Mouse (Mus musculus) stomach, postnatal 0 days (tissue): ENCODE data around the gene Aatk.

Experiments used
- CTCF ChIP-seq: IDR thresholded peaks from 2 replicates; pipeline ENCODE4 v1.5.1; 2016; ENCODE audit warnings: antibody characterized with exemption, low read depth, mild to moderate bottlenecking, moderate library complexity
- EP300 ChIP-seq: optimal IDR thresholded peaks from 2 replicates; pipeline ENCODE3; 2016; ENCODE audit warnings: antibody characterized with exemption

DNA sequence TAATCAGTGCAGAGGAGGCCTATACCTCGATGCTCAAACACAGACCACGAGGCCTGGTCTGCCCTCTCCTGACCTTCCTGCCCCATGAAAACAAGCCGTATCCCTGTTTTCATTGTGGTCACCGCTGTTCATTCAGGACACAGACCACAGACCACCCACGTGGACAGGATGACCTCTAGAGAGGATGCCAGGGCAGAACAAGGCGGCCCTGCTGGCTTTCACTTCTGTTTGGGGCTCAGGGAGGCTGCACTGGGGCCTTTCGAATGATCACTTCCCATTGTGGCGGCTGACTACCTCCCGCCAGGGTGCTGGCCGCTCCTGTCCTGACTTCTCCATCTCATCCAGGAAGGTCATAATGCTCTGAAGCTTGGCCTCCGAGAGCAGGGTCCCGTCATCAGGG is 24.1 kb upstream of the Aatk start:
- no peak for TF ChIP-seq EP300
- no peak for TF ChIP-seq CTCF
